Mouse (Mus musculus) C2C12 (cell line): ENCODE results near the gene Gm853.

Experiments
- CEBPB ChIP-seq: IDR thresholded peaks from one replicate; pipeline ENCODE4 v1.6.1; 2011; ENCODE audit warnings: low read depth, mild to moderate bottlenecking, control low read depth, moderate library complexity
- CTCF ChIP-seq: IDR thresholded peaks from one replicate; pipeline ENCODE4 v1.5.1; 2011; ENCODE audit not compliant: control insufficient read depth, insufficient read depth, insufficient read length
- MAX ChIP-seq: IDR thresholded peaks from one replicate; pipeline ENCODE4 v1.6.1; 2011; ENCODE audit warnings: mild to moderate bottlenecking, control low read depth
- MYOD1 ChIP-seq: IDR thresholded peaks from one replicate; pipeline ENCODE4 v1.6.1; 2011; ENCODE audit warnings: low read depth; ENCODE audit not compliant: control insufficient read depth, insufficient read length
- MYOG ChIP-seq: IDR thresholded peaks from one replicate; pipeline ENCODE4 v1.6.1; 2011; ENCODE audit not compliant: control insufficient read depth, insufficient read length; ENCODE audit errors: extremely low read depth
- USF1 ChIP-seq: IDR thresholded peaks from one replicate; pipeline ENCODE4 v1.6.1; 2011; ENCODE audit warnings: low read depth, mild to moderate bottlenecking, control low read depth, moderate library complexity

- no peak for TF ChIP-seq CTCF
- TF ChIP-seq CEBPB = no peak
- no peak for TF ChIP-seq MYOD1
- no peak for TF ChIP-seq MAX
- TF ChIP-seq MYOG = no peak
- TF ChIP-seq USF1 = no peak
These were observed 38.3 kb downstream of the Gm853 start for GRCm38 (mm10) chr4:130183879-130184278.
